Mouse (Mus musculus) brain, embryonic 14.5 days (tissue): ENCODE results near the gene Casq2.

ENCODE experiments used
- CTCF ChIP-seq: fragments of 200-500 bp; IDR thresholded peaks from 2 replicates; pipeline ENCODE4 v1.5.1; 2012; ENCODE audit warnings: inconsistent platforms, mild to moderate bottlenecking, moderate library complexity, borderline replicate concordance; ENCODE audit not compliant: insufficient read depth, insufficient read length; ENCODE audit errors: extremely low read depth
- POLR2A ChIP-seq: fragments of 200-500 bp; IDR thresholded peaks from 2 replicates; pipeline ENCODE4 v1.6.1; 2012; ENCODE audit warnings: mild to moderate bottlenecking, inconsistent platforms, borderline replicate concordance; ENCODE audit not compliant: poor library complexity, insufficient read depth, insufficient read length, severe bottlenecking; ENCODE audit errors: extremely low read depth

DNA sequence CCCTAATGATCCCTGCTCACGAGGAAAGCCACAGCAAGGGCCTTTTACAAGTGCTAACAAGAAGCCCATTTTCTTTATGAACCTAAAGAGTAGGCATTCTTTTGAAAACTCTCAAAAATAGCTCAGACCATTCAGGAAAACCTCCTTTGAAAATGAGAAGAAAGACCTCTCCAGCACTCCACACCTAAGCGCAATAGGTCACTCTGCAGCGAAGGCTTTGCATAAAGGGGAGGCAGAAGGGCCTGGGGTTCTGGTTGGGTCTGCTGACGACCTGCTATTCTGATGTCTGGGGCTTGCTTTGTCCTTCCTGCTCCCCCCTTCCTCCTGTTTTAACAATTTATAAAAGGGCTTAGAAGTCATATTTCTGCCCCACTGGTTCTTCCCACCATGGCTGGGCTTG lies 93.7 kb downstream of the Casq2 start:
- TF ChIP-seq CTCF = no peak
- no peak for TF ChIP-seq POLR2A
